Mouse (Mus musculus) forebrain, embryonic 14.5 days (tissue): ENCODE measurements at regions not wholly inside any gene's neighbourhood (a gene's known extent, or its start where the extent isn't known, plus 50 kb on each side); places are given as distances from the start of the nearest gene placed in this dataset.

Experiments used
- ATAC-seq: fragments of 200-750 bp; cut with Nextera tagmentation; 2 replicates; pipeline ENCODE4 v1.8.0; 2017; ENCODE audit warnings: mild to moderate bottlenecking, moderate library complexity
- DNase-seq: peaks from one replicate; pipeline ENCODE4 v3.0.0-alpha.2; 2015; ENCODE audit warnings: low spot score
- H3K27ac ChIP-seq: fragments of 300-500 bp; sonication (generic); 2 replicates; pipeline ENCODE4 v1.5.1; 2014; ENCODE audit warnings: low read depth, mild to moderate bottlenecking, control low read depth, low read length, moderate library complexity
- H3K27me3 ChIP-seq: fragments of 300-500 bp; sonication (generic); replicated peaks from 2 replicates; pipeline ENCODE4 v1.6.1; 2014; ENCODE audit warnings: low read length, control low read depth, mixed read lengths; ENCODE audit not compliant: control insufficient read depth, insufficient read depth
- H3K36me3 ChIP-seq: fragments of 300-500 bp; sonication (generic); 2 replicates; pipeline ENCODE4 v1.6.1; 2014; ENCODE audit warnings: low read length, control low read depth; ENCODE audit not compliant: control insufficient read depth, insufficient read depth
- H3K4me1 ChIP-seq: fragments of 300-500 bp; sonication (generic); 2 replicates; pipeline ENCODE4 v1.6.1; 2014; ENCODE audit warnings: antibody characterized with exemption, low read length, control low read depth; ENCODE audit not compliant: control insufficient read depth, insufficient read depth
- H3K4me2 ChIP-seq: fragments of 300-500 bp; sonication (generic); 2 replicates; pipeline ENCODE4 v1.6.1; 2014; ENCODE audit warnings: mild to moderate bottlenecking, control low read depth, low read length
- H3K4me3 ChIP-seq: fragments of 300-500 bp; sonication (generic); 2 replicates; pipeline ENCODE4 v1.5.1; 2014; ENCODE audit warnings: low read depth, low read length, control low read depth
- H3K9ac ChIP-seq: fragments of 300-500 bp; sonication (generic); 2 replicates; pipeline ENCODE4 v1.6.1; 2014; ENCODE audit warnings: mild to moderate bottlenecking, low read length, control low read depth, moderate library complexity
- H3K9me3 ChIP-seq: fragments of 300-500 bp; sonication (generic); replicated peaks from 2 replicates; pipeline ENCODE4 v1.6.1; 2016; ENCODE audit warnings: low read length, control low read depth, mixed read lengths; ENCODE audit not compliant: control insufficient read depth
- WGBS: fragments of 180-500 bp; shearing (Covaris S2); extraction: QIAGEN DNeasy Blood & Tissue Kit; methylation state at CpG from one replicate; pipeline ENCODE4 v1.1.7; 2014; 5-methylcytosine and 5-hydroxymethylcytosine counted together

DNA sequence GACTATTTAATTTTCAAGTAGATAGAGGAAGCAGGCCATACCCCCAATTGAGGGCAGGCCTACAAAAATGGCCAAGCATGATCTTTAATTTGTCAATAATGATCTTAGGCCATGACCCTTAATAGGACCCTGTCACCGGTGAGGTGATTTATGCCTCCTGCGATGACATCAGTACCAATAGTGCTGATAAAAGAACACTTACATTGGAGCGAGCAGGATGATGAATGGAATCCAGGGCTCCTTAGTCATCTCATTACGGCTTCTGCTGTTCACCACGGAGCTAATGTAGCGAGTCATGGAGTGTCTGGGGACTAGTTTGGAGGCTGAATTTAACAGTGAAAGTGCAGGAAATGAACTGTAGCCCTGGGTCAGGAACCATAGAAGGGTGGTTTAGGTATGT, 308.6 kb downstream of the En1 start:
- no peak for DNase-seq

DNA sequence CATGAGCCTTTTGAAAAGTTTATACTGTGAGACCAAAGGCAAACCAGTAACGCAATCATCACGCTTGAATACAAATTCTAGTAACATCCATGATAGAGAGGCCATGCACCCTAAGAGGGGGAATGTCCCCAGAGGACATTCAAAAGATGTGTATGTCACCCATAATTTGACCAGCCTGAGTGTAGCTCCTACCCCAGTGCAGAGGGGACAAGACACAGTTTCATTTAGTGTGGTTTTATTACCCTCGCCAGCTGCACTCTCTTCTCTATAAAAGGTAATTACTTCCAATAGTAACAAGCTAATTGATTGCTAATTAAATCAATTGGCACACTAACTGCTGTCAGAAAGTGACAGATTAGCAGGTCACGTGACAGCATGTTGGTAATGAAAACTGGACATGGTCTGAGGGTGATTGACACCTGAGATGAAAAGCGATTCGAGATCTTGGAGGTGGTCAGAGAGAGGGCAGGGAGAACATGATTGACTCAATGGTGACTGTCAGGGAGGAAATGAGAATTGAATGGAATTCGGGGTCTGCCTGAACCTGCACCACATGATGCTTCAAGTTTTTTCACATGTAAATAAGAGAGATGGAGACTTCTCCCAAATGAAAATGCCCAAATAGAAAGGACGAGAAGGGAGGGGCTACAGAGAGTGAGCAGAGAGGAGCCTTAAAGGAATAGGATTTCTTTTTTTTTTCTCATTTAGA, 309.9 kb downstream of the En1 start:
- Histone ChIP-seq H3K4me3 (no peak overlapping the region), H3K4me2 (no peak overlapping the region), H3K36me3 (no peaks in the 10 kb centered on the region), H3K9me3 (no peaks in the 10 kb centered on the region; the same call in 1 of the 2 replicates), H3K27ac (no peak overlapping the region), H3K27me3 (no peaks in the 10 kb centered on the region), H3K9ac (no peak overlapping the region), H3K4me1 (peaks cover 7% of the 10 kb centered on the region; the same call in 1 of the 2 replicates)
- peak; percentile 81 for ATAC-seq
- DNase-seq = peak; percentile 63
- WGBS = 26% methylated on average over 8 of the region's 8 CpGs

More for the DNA sequence above, 308.6 kb downstream of the En1 start:
- 76% methylated on average over 6 of the region's 6 CpGs for WGBS
- Histone ChIP-seq H3K27me3 (no peaks in the 10 kb centered on the region), H3K9ac (no peak overlapping the region), H3K9me3 (no peaks in the 10 kb centered on the region; the same call in 1 of the 2 replicates), H3K4me1 (peaks cover 7% of the 10 kb centered on the region; the same call in 1 of the 2 replicates), H3K4me3 (no peak overlapping the region), H3K4me2 (no peak overlapping the region), H3K27ac (no peak overlapping the region), H3K36me3 (no peaks in the 10 kb centered on the region)
- ATAC-seq = no peak

DNA sequence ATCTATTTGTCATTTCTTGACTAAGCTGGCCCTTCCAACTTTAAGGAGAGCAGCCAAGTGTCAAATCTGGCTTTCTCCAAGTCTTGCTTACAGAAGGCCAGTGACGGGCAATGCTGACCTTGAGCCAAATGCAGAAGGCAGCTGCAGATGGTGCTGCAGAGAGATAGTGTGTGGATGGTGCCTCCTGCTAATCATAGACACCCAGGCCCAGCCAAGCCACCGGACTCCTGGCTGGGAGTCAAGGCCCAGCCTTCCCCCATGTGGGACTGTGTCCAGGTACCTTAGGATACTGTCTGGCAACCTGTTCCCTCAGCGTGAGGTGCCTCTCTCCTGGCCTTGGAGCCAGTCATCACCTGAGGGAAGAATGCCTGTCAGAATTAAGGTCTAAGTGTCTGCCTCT, 319.3 kb downstream of the En1 start:
- DNase-seq (no peak), ATAC-seq (no peak)
- Histone ChIP-seq H3K4me3 (no peak overlapping the region), H3K9ac (no peak overlapping the region), H3K4me1 (no peaks in the 10 kb centered on the region), H3K27ac (no peak overlapping the region), H3K9me3 (no peaks in the 10 kb centered on the region), H3K27me3 (no peaks in the 10 kb centered on the region), H3K36me3 (no peaks in the 10 kb centered on the region), H3K4me2 (no peak overlapping the region)
- WGBS = 71% methylated on average over 3 of the region's 3 CpGs

DNA sequence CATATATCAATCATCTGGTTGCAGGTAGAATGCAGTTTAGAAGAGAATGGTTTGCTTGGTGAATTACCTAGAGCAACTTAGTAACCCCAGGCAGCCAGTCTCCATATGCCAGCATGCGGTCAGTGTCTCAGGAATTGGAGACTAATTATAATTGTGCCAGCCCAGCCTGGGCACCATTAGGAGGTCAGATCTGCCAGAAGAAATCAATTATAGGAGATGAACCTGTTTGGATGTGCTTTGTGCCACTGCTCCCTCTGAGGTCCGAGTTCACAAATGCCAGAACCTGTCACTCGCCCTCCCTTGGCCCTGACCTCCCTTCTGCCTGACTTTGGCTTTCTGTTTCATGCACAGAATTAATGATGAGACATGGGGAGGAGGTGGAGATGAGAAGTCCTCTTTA, 323.1 kb downstream of the En1 start:
- Histone ChIP-seq H3K27me3 (no peaks in the 10 kb centered on the region), H3K4me3 (no peak overlapping the region), H3K4me2 (no peak overlapping the region), H3K9me3 (no peaks in the 10 kb centered on the region), H3K9ac (no peak overlapping the region), H3K36me3 (no peaks in the 10 kb centered on the region), H3K27ac (no peak overlapping the region), H3K4me1 (no peaks in the 10 kb centered on the region)
- ATAC-seq (no peak), DNase-seq (no peak)
- WGBS = 82% methylated on average over 3 of the region's 3 CpGs

DNA sequence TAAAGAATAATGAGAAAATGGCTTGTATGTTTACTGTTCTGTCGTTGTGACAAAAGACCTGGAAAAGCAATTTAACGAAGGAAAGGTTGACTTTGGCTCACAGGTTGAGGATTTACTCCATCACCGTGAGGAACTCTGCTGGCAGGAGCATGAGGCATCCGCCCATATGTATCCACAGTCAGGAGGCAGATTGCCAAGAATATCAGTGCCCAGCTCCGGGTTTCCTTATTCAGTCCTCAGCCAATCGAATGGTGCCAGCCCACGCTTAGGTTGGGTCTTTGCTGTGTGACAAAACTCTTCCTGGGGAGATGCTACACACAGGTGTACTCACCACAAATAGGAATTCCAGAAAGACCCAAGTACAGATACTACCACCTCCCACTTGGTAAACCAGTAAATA, 327.9 kb downstream of the En1 start:
- H3K9me3 ChIP-seq = no peaks in the 10 kb centered on the region
- WGBS = 73% methylated on average over 7 of the region's 7 CpGs
- no peak for ATAC-seq
- no peak overlapping the region for H3K9ac ChIP-seq
- H3K4me1 ChIP-seq = no peaks in the 10 kb centered on the region
- no peak overlapping the region for H3K27ac ChIP-seq
- H3K4me2 ChIP-seq = no peak overlapping the region
- no peaks in the 10 kb centered on the region for H3K27me3 ChIP-seq
- no peak for DNase-seq
- no peaks in the 10 kb centered on the region for H3K36me3 ChIP-seq
- H3K4me3 ChIP-seq = no peak overlapping the region

DNA sequence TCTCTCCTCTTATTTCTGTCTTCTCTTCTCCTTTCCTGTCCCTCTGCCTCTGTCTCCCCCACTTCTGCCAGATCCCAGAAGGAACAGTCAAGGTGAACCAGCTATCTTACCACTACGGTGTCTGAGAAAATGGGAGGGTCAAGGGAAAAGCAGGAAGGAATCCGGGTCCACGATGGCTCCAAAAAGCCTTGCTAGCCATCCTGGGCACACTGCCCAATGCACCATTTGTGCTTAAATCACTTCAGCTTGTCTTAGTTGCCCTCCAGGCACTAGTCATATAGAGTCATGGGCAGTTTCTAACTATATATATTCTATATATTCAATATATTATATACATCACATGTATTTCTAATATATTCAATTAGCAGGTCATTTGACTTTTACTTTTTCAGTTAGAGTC, 333.1 kb downstream of the En1 start:
- Histone ChIP-seq H3K27me3 (no peaks in the 10 kb centered on the region), H3K27ac (no peak overlapping the region), H3K9ac (no peak overlapping the region), H3K36me3 (no peaks in the 10 kb centered on the region), H3K4me3 (no peak overlapping the region), H3K4me2 (no peak overlapping the region), H3K9me3 (no peaks in the 10 kb centered on the region), H3K4me1 (no peaks in the 10 kb centered on the region)
- 91% methylated on average over 3 of the region's 3 CpGs for whole genome bisulfite sequencing
- ATAC-seq = no peak
- DNase-seq = no peak

DNA sequence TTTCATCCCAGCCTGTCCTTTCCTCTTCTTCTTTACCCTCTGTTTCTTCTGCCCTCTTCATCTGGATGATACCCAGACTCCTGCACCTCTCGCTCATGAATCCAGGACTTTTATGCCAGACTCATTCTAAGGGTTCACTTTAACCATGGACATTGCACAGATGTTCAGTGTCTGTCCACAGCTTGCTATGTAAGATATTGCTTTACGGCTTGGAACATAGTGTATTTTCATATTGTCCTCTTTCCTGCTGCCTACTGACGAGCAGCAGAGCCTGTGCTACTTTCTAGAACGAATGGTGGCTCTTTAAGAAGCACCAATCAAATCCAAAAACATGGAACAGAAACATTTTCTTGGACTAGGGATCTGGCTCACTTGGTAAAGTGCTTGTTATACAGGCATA, 341.5 kb downstream of the En1 start:
- H3K27ac ChIP-seq = no peak overlapping the region
- no peak overlapping the region for H3K4me3 ChIP-seq
- ATAC-seq (no peak), DNase-seq (no peak)
- H3K9ac ChIP-seq = no peak overlapping the region
- no peaks in the 10 kb centered on the region for H3K4me1 ChIP-seq
- no peaks in the 10 kb centered on the region for H3K27me3 ChIP-seq
- WGBS = 84% methylated on average over 4 of the region's 4 CpGs
- no peaks in the 10 kb centered on the region for H3K36me3 ChIP-seq
- no peaks in the 10 kb centered on the region for H3K9me3 ChIP-seq
- H3K4me2 ChIP-seq = no peak overlapping the region

DNA sequence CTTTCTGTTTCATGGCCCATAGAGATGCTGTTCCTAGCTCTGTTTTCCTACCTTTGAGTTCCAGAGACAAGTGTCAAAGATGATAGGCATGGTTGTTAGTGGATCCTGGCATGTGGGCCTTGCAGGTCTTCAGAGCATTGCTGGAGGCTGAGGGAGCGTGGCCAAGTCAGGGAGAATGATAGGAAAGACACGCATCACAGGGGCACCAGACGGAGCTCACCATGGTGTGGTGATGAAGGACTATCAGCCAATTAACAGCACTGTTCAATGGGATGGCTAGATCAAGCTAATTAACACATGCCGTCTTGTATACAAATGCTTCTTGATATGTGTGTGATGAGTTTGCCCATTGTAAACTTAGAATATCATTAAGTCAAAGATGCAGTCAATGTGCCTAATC, 344.1 kb downstream of the En1 start:
- Histone ChIP-seq H3K9ac (no peak overlapping the region), H3K27ac (no peak overlapping the region), H3K4me3 (no peak overlapping the region), H3K9me3 (no peaks in the 10 kb centered on the region), H3K36me3 (no peaks in the 10 kb centered on the region), H3K4me2 (no peak overlapping the region), H3K27me3 (no peaks in the 10 kb centered on the region), H3K4me1 (no peaks in the 10 kb centered on the region)
- DNase-seq (no peak), ATAC-seq (no peak)
- 45% methylated on average over 4 of the region's 4 CpGs for WGBS

DNA sequence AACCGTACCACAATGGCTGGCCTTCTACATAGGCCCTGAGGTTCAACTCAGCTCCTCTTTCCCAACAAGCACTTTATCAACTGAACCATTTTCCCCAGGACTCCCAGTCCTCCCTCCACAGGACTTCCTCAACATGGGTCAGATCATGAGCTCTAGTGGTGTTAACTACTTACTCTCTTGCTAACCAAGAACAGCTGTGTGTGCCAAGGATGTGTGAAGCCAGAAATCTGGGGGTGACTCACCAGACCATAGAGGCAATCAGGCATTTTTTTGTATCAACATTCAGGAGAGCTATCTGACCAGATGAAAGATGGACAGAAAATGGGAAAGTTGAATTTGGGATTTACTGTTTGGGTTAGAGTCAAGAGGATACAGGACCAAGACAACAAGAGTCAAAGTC, 359.0 kb downstream of the En1 start:
- no peaks in the 10 kb centered on the region for H3K36me3 ChIP-seq
- no peaks in the 10 kb centered on the region for H3K9me3 ChIP-seq
- H3K27ac ChIP-seq = no peak overlapping the region
- ATAC-seq (no peak), DNase-seq (no peak)
- H3K4me1 ChIP-seq = no peaks in the 10 kb centered on the region
- 56% methylated on average over 1 of the region's 1 CpGs for WGBS
- no peak overlapping the region for H3K4me3 ChIP-seq
- no peak overlapping the region for H3K9ac ChIP-seq
- H3K27me3 ChIP-seq = no peaks in the 10 kb centered on the region
- H3K4me2 ChIP-seq = no peak overlapping the region
